Mouse (Mus musculus) common myeloid progenitor, adult 5-6 weeks (primary cell): ENCODE results near the gene Cdkl5. TPM values are rescaled to one million over a fixed set of nuclear protein-coding genes. Genes with fewer than 3 reads are reported as not detected.
"Not testable (repeated sequence)": the region's sequence is repeated elsewhere in the genome, so short reads cannot be mapped to it uniquely, and the experiment has no call there.

ENCODE experiments used
- ATAC-seq: replicated peaks from 2 replicates; pipeline ENCODE4 v1.8.0; 2016; ENCODE audit warnings: low read depth, mild to moderate bottlenecking, moderate TSS enrichment, inconsistent platforms; ENCODE audit not compliant: poor library complexity, severe bottlenecking
- total RNA-seq: library from RNA; stranded (forward); fragments of 200-1000, 187-1606 nt; gene quantifications from 2 replicates; pipeline ENCODE4 v1.2.3, GENCODE M21; 2017

Gene Cdkl5
- total RNA-seq, 1 experiment from 2014 or later = 2.4 TPM

DNA sequence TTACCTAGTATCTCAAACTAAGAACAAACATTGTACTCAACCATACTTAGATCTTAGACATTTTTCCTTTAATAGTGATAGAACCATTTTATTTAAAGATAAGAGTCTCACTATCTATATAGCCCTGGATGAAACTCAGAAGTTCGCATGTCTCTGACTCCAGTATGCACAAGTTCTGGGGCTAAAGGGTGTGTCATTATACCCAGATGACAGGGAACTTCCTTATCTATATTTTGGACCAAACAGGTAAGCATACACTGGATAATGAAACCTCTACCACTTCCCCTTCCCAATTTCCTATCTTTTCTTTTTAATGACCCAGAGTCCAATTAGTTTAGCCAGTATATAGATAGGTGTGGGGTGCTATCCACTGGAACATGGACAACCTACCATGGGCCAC is 65.6 kb downstream of the Cdkl5 start:
- ATAC-seq = no peak

DNA sequence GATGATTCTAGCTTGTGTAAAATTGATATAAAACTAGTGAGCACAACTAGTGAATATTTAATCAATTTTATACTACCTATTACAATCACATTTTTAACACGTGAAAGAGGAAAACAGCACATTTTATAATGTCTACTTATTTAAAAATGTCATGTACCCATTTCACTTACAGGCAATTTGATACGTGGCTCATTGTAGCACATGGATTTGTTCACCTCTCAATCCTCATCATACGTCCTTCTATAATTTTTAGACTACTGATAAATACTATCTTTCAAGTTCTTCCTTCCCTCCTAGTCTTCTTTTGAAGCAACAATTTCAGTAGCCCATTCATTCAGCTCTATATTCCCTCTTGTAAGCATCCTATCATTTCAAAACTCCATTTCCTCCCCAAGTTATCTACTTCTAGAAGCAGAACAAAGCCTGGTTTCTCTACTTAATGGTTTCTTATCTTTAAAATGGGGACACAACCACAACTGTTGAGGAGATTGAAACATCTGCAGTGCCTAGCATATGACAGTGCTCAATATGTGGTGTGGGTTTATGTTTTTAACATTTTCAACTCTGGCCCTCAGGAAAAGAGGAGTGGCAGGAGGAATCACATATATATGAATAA is 75.4 kb downstream of the Cdkl5 start:
- peak; percentile 29; the same call in 1 of the 2 replicates for ATAC-seq

DNA sequence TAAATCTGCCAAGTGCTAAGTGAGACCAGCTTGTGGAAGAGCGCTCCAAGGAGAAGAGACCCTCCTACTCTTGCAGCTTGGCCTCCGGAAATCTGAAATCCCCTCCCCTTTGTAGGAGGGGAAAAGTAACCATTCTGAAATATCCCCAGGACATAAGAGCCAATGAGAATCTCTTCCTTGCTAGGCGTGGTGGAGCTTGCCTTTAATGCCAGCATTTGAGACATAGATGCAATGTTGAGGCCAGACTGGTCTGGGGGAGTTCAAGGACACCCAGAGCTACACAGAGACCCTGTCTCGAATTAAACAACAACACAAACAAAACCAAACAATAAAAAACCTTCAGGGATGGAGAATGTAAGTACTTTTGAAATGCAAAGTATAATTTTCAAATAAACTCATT is 87.6 kb downstream of the Cdkl5 start, which contains the start of gene Gja6:
Gja6 (minus strand) TSS at position 101 of the 400 bp plus-strand sequence.
- no peak for ATAC-seq

DNA sequence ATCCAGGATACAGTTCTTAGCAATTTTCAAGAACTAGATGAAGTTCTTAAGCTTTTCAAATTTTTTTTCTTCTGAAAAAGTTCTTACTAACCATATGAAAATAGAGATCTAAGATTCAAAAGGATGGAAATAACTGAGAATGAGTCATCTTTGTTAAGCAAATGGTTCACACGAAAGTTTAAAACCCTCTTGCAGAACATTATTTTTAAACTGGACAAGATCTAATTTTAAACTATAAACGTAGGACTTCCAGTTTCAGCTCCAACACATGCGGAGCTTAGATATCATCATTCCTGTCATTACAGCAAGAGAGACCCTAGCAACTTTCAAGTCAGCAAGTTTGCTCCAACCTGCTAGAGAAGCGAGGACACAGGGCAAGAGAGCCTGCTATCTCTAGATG is 88.0 kb downstream of the Cdkl5 start:
- ATAC-seq = no peak

DNA sequence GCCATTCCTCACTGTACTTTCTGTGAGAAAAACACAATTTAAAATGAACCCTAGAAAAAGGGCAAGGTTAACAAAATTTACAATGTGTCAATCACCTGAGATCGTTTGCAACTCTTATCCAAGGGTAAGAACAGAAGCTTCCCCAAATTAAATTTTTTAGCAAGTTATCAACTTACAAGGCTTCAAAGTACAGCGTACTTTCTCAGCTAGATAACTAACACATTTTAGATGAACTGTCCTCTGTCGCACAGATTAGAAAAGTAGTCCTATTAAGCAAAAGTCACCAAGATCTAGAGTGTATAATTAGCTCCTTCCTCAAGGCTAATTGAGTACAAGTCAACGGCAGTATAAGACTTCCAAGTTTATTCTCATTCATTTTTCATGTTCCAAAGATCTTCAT is 88.6 kb downstream of the Cdkl5 start:
- ATAC-seq = no peak

DNA sequence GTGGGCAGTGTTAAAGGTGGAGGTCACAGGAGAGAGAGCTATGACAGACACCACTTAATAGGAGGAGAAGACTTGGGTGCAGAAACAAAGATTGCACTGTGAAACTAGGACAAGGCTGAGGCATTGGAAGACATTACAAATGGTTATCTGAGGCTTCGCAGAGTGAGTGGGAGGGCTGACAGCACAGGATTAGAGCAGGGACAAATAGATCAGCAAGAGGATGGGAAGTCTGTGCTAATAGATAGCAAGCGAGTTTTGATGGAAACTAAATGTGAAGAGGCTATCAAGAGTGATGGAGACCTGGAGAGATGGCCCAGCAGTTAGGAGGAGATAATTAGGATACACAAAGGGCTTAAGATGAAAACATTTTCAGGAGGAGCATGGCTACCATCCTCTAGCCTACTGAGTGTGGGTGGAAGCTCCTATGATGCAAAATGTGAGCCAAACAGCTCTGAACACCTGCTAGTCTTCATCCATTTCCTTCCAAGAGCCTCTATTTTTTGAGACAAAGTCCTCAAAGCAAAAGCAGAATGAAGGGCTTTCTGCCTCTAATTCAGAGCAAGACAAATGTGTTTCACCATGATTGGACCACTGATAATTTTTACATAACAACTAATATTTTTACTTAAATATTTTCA is 89.3 kb downstream of the Cdkl5 start:
- ATAC-seq = peak; percentile 74

DNA sequence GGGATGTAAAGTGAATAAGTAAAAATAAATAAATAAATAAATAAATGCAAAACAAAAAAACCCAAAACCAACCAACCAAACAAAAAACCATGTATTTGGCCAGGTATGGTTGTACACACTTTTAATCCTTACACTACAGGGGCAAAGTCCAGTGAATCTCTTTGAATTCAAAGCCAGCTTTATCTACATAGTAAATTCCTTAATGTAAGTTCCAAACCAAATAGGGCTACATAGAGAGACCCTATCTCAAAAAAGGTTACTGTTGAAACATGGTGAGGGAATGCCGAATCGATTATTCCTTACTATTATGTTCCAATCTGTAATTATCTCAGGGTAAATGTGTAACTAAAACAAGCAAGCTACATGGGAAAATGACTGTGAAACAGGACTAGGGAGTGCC is 93.4 kb downstream of the Cdkl5 start:
- no peak for ATAC-seq

DNA sequence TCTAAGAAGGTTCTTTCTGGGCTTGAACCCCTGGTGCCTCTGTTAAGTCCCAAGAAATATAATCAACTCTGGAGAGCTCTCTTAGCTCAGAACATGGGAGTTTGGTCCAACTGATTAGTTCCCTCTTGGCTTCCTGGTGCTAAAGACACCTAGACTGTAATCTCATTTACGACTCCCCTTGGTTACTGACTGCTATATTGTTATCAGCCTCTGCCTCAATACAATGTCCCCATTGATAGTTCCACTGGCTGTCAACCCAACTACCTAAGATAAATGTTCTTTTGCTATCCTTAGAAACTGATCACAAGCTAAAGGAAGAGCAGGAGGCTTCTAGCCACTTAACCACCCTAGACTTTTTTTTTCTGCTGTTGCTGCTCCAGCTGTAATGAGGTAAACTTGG is 102.4 kb downstream of the Cdkl5 start:
- ATAC-seq = no peak

DNA sequence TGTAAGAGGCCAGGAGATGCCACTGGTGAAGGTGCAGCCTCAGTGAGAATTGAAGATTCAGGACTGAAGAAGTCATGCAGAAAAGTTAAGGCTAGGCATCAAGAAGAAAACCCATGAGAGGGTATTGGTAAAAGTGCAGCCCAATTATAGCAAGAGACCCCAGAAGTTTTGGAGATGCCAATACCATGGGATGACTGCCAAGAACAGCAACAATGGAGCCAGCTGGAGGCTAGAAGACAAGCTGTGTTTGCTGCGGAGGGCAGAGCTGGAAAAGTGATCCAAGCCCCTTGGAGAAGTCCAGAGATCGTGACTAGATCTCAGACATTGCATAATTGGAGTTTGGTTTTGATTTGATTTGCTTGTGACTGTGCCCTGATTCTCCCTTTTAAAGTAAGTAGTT is 108.2 kb downstream of the Cdkl5 start:
- no peak for ATAC-seq

DNA sequence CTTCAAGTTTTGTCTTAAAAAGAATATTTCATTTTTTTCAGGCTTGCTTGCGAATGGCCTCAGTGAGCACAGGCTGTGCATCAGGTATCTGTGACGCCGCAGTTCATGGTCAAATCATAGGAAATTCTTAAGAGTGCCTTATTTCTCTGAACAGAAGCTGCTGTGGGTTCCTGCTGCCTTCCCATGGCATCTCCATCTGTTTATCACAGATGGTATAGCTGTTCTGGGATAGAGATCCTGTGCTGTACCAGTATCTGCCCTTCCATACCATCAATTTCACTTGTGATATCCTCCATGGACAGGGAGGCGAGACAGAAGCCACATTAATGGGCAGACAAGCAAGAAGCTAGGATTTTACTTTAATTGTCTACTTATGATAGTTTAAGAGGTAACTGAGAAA is 127.9 kb downstream of the Cdkl5 start:
- ATAC-seq = no peak

DNA sequence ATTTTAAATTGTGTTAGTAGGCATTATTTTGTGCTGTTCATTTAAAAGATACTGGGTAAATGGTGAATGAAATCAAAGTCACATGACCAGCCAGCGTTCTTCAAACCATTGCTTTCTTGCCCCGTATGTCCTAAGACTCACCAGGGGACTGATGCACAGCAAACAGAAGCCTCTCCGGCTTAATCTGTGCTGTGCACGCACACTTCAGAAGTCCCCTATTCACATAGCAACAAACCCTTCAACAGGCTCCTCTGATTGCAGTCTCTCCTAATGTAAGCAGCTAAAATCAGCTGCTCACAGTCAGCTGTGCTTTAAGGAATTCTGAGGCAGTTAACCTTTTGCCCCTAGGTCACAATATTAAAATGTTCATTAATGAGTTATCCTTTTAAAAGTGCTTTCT is 129.5 kb downstream of the Cdkl5 start:
- ATAC-seq = no peak

DNA sequence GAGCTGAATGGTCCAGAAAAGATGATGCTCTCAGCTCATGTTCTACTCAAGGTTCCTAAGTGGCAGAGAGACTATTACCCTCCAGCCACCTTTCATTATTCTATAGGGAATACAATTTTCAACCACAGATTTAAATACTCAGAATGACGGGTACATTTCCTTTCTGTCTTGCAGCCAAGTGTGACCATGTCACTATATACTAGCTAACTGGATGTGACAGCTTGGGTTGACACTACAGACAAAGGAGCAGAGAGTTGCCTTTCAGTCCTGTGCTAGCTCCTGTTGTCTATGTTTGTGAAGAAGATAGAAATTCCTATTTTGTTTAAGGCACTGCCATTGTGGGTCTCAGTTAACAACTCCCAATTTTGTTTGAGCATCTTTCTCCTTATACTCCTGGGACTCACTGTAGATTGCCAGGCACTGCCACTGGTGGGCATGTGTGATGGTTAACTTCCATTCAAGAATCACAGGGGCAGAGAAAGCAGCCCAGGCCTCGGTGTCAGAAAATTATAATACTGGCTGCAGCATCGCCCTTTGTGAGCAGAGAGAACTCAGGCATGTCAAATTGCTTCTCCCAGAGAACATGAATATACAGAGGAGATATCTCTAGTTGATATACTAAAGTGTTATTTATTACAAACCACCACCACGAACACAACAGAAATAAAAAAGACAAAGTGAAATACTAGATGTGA is 130.7 kb downstream of the Cdkl5 start:
- ATAC-seq = no peak

DNA sequence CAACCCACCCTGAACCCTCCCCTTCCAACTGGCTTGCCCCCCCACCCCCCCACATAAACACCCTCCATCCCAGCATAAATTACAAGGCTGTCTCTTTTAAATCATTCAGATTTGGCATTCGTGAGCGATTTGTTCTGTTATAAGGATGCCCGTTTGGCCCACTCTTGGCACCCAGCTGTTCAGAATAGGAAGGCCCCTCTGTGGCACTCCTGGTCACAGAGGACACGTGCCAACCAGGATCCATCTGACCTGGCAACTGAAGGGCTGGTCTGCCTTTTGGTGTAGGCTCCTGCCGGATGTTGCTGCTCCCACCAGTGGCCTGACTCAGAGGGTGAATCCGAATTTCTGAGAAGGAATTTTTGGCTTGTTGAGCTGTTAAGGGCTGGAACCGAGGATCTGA is 186.3 kb downstream of the Cdkl5 start:
- ATAC-seq = no peak

DNA sequence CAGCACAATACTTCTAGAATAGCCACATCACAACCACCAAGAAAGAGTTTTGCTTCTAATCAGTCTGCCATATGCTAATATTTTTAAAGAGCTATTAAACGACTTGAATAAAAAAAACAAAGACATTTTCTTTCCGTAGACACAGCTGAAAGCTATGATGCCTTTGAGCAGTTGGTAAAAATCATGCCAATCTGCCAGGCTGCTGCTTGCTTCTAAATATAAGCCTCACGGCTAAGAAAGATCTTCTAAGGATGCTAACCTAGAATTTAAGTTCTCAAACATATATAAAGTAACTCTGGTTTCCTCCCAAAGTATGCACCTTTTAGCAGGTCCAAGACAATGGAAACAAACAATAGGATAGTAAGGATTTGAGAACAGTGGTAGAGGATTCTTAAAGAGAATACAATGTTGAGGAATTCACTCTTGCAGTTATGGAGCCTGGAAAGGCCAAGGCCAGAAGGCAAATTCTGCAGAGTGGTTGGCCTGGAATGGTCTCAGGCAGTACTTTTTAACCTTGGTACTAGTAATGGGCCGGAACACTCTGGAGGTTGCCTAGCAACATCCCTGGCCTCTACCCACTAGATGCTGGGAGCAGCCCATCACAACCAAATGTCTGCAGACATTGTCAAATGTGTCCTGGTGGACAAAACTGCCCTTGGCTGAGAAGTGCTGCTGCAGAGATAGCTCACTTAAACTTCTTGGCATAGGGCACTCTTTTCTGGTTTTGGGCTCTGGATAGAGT is 189.9 kb downstream of the Cdkl5 start:
- ATAC-seq = no peak

DNA sequence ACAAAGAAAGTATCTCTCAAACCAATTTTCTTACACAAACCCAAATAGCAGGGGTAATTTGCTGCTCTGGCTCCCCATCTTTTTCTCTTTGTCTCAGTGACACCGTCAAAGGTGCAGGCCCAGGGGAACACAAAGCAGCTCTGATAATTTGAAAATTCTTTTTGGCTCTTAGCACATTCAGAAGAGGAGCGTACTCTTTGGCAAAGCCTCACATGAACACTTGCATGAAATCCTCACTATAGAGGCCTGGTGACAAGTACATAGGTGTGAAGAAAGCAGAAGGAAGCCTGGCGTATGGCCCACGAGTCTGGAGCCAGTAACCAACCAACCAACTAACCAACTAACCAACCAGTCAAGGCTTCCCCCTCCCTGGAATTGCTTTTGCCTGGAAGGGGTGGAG is 199.6 kb downstream of the Cdkl5 start:
- no peak for ATAC-seq

DNA sequence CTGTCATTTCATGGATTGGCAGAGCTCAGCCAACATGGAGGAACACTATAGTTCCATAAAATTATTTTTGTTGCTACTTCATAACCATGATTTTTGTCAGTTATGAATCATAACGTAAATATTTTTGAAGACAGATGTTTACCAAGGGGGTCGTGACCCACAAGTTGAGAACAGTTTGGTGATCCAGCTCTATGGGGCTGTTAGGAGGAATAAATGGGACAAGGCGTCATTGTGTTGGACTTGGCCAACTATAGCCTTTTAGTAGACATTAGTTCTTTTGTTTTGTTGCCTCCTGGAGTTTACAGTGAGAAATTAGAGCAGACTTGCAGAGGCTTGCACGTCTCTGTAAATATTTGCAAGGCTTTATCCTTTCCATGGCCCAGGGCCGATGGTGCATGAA is 212.2 kb downstream of the Cdkl5 start:
- no peak for ATAC-seq

DNA sequence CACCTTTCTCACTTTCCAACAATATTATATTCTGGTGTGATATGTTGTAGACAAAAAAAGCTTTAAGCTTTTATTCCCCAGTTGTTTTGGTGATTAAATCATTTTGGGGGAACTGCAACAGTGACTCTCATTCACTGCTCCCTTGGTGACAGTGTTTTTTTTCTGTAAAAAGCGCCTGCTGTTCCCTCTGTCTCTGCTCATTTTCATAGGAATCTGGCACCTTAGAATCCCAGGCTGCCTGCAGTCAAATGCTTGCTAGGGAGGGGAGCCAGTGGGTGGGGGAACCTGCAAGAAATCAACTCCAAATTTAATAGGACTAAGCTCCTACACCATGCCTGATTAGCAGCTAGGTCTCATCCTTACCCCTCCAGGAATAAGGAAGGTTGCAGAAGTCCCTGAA is 221.5 kb downstream of the Cdkl5 start:
- ATAC-seq = no peak

DNA sequence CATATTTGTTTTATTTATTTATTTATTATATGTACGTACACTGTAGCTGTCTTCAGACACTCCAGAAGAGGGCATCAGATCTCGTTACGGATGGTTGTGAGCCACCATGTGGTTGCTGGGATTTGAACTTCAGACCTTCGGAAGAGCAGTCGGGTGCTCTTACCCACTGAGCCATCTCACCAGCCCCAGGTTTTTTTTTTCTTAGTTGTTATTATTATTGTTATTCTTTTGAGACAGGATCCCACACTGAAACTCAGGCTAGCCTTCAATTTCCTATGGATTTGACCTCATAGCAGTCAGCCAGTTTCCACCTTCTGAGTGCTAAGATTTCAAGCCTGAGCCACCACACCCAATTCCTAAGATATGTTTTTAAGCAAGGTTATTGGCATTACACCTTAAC is 224.9 kb downstream of the Cdkl5 start:
- not testable (repeated sequence) for ATAC-seq

DNA sequence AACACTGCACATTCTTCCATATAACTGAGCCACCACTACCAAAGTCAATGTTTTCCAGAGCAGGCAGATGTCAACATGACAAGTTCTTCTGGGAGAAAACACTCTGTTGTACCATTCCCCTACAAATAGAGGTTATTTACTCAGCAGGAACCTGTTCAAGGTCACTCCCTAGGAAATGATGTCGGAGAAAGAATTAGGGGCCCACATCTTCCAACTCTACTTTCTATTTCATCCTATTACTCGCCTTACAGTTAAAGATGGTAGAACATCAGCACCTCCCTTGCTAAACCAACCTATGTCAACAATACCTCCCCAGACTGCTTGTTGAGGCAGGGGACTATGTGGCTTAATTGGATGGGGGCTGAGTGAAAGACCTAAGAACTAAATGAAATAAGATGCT is 226.8 kb downstream of the Cdkl5 start, which contains the start of gene Rs1:
Rs1 (plus strand) TSS at position 301 of the 400 bp plus-strand sequence.
- no peak for ATAC-seq

DNA sequence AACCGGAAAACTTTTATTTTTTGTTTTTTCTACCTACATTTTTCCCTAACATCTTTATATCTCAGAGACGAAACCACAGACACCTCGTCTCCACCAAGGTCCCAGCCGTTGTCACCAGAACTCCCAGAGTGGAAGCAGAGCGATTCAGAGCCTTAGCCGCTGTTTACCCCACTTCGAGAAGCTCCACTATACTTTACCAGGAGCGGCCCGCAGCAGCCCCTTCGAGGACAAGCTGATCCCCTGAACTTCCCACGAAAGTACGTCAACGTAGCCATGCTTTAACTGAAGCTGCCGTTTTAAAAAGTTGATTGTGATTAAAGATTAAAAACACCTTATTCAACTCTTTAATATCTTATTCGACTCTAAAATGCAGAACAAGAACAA is 228.3 kb downstream of the Cdkl5 start:
- ATAC-seq = peak; percentile 78
